Mouse (Mus musculus) lung, postnatal 14 days (tissue): ENCODE results near the gene Ift122.

Source experiments
- DNase-seq: peaks from one replicate; pipeline ENCODE4 v3.0.0; 2021

The Ift122 gene

DNA sequence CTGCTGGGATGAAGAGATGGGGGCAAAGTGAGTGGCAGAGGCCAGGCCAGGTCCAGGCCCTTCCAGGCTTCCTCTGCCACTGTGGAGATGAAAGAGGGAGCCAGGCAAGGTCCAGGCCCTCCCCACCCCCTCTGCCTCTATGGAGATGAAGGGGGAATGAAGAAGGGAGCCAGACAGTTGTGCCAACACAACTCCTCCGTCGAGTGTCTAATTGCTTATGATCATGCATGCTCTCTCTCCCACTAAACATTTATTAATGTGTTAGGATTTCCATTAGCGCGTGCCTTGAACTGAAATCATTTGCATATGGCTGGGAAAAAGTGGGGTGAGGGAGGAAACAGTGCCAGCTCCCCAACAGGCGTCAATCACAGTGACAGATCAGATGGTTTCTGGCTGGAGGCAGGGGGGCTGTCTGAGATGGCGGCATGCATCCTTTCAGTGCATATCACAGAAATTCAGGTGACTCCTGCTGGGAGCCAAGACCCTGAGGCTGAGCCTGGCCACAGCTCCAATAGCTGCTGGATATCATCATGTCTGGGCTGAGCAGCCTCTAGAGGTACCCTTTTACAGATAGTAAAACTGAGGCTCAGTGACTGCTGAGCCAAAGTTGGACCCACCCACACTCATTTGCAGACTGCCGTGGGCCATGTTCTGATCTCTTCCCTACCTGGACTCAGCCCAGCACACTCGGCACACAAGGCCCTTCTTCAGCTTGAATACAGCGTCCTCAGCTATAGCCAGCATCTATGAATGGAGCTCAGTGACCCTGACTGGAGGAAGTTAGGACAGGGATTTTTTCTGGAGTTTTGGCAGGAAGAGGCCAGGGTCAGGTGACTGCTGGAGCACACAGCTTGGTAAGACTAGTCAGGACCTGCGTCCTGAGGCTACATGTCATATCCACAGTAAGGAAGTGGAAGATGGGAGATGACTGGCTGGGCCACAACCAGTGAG, 74.3 kb downstream of the Ift122 start:
- no peak for DNase-seq

DNA sequence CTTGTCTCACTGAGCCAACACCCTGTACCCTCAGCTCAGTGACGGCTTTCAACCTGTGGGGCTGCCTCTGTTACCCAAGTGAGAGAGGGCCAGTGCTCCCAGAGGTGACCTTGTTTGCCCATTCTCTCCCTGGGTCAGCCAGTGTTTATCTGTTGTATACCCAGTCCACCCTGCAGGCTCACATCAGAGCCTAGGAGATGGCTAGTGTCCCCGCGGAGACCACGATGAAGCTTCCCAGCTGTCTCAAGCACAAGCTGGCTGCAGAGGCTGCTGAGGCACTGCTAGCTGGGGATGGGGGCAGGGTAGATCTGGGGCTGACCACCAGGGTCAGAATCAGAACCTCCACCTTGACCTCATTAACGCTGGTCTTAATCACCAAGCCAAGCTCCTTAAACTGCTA, 76.7 kb downstream of the Ift122 start:
- no peak for DNase-seq

DNA sequence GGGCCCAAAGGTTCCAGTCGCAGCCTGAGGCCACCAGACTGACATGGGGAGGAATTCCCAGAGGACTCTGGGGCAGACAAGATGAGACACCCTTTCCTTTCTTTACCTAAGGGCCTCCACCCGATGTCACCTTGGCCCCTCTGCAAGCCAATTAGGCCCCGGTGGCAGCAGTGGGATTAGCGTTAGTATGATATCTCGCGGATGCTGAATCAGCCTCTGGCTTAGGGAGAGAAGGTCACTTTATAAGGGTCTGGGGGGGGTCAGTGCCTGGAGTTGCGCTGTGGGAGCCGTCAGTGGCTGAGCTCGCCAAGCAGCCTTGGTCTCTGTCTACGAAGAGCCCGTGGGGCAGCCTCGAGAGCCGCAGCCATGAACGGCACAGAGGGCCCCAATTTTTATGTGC, 78.4 kb downstream of the Ift122 start, which contains the start of gene Rho:
Rho (plus strand) TSS at position 110 of the 400 bp plus-strand sequence.
- DNase-seq, result no peak

DNA sequence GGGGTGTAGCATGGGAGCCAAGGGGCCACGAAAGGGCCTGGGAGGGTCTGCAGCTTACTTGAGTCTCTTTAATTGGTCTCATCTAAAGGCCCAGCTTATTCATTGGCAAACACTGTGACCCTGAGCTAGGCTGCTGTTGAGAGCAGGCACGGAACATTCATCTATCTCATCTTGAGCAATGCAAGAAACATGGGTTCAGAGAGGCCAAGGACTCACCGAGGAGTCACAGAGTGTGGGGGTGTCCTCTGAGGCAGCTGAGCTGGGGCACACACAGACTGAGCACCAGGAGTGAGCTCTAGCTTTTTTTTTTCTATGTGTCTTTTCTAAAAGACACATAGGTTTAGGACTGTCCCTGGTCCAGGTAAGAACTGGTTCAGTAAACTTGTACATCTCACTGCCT, 79.1 kb downstream of the Ift122 start:
- no peak for DNase-seq

DNA sequence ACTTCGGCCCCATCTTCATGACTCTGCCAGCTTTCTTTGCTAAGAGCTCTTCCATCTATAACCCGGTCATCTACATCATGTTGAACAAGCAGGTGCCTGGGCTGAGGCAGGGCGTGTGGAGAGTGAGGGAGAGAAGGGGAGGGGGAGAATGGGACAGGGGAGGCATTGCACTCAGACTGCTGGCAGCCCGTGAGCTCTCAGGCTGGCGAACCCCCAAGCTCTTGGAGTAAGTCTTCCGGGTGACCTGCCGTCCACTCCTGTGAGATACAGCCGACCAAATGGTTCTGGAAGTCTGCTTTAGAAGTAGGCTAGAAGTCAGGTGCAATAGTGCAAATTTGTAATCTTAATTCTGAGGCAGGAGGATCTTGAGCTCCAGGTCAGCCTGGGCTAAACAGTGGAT, 82.3 kb downstream of the Ift122 start:
- no peak for DNase-seq

DNA sequence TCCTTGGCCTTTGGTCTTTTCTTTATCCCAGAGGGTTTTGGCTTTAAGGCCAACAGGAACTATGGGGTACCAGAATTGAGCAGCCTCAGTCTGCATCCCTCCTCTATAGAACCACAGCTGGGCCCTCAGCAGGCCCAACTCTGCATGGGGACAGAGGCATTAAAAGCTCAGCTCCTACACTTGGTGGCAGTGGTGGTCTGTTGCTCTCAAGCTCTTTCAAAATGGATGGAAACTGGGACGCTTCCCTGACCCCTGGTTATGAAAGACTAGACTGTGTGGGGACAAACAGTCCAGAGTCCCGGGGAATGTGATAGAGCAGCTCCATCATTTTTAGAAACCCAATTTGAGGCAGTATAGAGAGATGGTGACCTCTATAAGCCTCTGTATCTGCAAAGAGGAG, 84.7 kb downstream of the Ift122 start:
- no peak for DNase-seq

DNA sequence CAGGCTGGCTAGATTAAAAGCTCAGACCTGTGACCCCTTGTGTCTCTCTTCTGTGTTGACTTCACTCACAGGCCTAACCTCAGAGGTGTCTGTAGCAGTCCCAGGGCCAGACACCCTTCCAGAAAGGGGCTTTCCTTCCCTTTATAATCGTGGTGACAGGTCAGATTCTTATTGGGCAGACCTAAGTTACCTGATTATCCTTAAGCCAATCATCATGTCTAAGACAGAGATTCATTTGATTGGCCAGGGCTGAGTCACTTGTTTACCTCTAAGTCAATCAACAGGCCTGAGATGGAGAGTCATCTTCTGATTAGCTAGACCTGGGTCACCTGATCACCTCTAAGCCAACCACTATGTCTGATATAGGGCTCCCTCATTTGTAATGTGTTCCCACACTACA, 85.5 kb downstream of the Ift122 start:
- no peak for DNase-seq

DNA sequence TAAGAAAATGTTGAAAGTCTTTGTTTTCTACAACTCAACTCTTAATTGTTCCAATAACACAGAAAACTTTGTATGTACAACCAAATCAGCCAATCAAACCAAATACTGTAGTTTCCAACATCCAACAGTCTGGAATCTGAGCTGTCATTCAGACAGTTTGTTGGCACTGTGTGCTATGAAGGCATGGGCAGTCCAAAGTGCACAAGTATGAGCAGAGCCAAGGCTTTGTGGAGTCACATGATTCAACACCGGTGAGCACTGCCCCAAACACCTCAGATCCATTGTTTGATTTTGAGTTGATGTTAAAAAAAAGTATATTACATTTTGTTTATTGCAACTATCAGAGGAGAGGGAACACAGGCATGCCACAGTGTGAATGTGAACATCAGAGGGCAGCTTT, 87.3 kb downstream of the Ift122 start:
- no peak for DNase-seq

DNA sequence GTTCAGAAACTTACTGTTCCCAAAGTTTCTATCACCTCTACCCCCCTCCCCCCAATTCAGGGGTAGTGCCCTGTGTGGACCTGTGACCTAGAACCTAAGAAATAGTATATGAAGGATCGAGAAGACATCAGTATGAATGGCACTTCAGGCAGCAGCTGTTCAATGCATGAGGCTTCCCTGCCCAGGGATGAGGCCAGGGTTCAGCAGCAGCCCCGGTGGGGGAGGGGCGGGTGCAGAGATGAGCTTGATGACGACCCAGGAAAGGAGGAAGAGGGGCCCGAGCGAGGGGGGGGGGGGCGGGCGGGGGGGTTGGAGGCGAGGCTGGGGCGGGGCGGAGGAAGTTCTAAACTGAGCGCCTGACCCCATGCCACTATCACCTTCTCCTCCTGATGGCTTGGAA, 87.9 kb downstream of the Ift122 start:
- no peak for DNase-seq

DNA sequence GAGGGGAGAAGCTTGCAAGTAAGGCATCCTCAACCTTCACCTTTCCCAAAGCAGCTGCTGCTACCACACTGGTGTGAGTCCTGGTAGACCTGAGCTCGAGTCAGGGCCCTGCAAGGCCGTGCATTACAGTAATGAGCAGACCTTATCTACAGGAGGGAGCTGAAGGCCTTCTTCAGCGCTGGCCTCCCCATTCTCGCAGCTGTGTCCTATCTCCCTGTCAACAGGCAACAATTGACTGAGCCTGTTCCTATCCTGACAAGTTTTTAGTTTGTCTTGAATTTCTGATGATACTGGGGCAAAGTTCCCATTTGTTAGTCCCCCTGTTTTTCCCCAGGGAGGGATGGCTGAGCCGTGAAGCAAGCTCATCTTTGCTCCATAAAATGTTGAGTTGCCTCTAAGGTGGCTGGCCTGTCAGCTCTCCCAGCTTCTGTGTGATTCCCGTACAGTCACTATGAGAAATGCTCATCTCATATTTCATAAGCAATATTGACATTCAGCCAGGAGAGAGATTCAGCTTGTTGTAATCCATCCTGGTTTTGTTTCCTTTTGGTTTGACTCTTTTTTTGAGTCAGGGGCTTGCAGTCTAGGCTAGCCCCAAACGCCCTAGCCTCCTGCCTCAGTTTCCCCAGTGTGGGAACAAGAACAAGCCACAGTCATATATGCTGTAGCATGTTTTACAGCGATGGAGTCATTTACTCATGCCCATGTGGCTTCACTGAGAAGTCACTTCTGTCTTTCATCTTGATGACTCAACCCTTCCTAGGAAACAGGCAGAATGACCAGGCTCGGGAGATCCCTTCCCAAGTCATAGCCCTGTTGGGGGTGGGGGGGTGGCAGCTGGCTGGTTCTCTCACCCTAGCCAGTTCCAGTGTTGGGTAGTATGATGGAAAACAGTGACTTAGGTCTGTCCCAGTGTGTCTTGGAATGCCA, 90.5 kb downstream of the Ift122 start:
- DNase-seq, result no peak

DNA sequence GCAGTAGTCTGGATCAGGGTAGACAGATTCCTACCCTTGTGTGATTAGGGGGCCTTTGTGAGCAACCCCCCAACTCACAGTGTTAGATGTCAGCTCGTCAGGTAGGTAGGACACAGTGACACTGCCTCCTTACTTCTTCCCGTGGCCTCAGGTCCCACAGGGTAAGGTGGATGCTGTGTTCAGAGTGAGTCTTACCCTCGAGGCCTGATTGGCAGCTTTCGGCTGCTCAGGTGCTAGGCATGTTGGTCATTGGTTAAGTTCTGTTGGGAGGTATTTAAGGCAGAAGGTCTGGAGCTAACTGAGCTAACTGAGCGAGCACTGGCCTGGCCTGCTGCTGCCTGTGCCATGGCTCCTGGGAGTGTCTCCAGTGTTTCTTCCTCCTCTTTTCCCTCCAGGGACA, 91.4 kb downstream of the Ift122 start, which contains the start of gene H1foo:
H1foo (plus strand) TSS at position 301 of the 400 bp plus-strand sequence.
- no peak for DNase-seq

DNA sequence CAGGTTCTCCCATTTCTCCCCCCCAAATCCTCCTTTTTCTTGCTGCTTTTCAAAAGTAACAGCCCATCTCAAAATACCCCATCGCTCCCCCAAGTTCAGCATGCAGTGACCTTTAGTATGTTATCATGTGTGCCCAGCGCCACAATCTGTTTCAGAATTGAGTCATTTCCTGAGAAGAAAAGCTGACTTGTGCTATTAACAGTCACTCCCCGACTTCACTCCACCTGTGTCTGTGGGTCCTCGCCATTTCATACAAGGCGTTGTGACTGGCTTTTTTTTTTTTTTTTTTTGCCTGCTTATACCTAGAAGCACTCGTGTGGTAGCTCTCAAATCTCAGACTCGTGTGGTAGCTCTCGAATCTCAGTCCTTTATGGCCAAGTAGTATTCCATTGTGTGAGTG, 92.4 kb downstream of the Ift122 start:
- no peak for DNase-seq

DNA sequence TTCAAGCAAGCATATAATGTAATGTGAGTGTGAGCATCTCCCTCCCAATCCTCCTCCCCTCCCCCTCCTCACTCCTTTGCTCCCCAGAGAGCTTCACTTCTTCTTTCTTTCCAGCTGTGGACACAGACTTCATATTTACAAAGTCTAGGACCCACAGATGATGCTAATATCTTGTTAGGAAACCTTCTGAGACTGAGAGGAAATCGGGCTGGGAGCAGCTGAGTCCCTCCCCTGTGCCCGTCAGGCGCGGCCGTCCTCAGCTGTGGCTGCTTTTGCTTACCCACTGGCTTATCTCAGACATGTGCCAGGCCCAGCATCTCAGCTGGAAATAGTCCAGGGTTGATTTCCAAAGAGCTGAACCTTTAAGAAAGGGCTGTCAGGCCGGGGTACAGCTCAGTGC, 93.1 kb downstream of the Ift122 start:
- peak; percentile 32 for DNase-seq

DNA sequence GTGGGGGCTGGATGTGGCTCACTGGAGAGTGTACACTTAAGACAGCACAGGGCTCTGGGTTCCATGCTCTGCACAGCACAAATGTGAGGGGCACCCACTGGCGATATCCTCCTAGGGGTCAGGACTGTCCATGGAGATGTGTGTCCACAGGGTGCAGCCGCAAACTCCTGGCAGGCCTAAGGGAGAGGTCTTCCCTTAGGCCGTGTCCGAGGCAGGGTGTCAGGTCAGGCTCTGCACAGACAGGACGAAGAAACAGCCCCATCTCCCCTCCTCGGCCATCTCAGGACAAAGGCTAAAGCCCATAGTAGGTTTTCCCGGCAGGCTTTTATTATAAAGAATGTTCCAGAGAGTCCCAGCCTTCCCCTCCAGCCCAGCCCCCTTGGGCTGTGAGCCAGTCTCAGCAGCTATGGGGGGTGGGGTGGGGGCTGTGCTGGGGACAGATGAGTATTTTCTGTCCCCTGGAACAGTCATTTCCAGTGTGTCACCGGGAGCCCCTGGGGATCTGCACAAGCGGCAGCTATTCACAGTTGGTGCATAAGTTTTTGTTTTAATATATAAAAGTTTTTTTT, 101.3 kb downstream of the Ift122 start:
- DNase-seq, result no peak

DNA sequence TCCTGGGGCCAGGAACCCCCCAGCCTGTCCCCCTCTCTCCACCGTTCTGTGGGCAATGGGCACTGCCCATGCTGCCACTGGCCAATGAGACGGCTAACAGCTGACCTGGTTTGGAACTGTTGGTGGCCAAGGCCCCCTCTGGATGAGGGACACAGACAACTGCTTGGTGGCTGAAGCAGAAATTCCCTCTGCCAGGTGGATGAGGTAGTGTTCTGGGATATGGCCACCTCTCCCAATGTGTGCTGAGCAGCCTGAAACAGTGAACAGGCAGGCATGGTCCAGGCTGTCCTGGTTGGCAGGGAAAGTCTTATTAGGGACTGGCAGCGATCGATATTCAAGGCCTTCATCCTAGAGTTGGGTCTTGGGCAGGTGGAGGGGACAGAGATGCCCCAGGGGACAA, 101.9 kb downstream of the Ift122 start:
- DNase-seq, result no peak

DNA sequence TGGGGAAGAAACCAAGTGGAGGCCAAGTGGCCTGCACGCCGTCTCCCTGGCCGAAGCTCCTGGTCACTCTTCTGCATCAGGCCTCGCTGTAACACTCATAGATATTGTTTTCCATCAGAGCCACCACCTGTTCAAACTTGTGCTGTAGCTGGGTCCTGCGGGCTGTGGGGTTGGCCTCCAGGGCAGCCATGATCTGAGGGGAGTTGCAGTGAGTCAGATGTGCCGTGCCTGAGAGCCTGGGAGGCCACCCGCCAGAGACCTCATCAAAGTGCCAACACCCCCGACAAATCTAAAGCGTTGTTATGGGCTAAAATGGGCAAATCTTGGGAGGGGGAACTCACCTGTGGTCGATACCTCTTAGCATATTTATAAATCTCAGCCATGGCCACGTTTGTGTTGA, 102.4 kb downstream of the Ift122 start:
- no peak for DNase-seq

DNA sequence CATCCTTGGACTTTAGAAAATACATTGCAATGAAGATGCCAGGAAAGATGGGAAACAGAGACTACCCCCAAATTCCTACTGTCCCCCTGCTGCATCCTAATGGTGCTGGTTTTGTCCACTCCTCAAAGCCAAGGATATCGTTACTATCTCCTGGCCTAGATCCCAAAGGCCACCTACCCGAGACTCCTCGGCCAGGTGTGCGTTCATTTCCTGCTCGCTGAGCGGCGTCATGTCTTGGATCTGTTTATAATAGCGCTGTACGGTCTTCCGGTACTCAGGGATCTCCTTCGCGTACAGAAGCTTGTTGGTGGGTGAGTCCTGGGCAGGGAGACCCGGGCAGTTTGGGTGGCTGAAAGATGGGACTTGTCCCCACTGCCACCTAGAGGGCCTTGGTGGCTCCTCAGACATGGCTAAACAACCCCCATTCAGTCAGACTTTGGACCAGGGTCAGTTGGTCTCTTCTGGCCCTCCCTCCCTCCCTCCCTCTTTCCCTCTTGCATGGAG, 103.2 kb downstream of the Ift122 start:
- no peak for DNase-seq

DNA sequence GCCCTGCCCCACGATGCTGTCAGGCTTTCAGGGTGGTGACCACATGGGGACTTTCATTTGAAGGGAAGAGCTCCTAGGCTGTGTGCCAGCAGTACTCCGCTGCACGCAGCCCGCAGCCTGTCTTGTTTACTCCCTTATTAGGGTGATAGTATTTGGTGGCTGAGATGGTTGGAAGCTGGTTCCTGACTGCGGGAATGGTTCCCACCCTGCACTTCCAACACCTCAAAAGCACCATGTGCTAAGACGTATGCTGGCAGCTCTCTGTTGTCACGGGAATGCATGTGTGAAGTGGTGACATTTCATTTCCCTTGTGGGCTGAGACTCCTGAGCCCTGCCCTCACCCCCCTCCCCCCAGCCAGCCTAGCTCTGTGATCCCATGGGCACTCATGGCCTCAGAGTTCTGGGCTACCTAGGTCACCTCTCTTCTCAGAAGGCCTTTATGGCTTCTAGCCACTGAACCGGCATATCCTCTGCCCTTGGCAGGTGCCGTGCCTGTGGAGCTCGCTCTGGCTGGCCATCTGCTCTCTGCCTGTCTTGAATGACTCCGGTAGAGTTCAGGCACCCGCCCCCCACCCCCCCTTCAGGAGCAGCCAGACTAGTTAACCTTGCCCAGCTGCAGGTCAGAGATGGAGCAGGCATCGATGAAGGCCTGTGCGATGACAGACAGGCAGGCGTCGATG, 103.8 kb downstream of the Ift122 start:
- peak; percentile 79 for DNase-seq

DNA sequence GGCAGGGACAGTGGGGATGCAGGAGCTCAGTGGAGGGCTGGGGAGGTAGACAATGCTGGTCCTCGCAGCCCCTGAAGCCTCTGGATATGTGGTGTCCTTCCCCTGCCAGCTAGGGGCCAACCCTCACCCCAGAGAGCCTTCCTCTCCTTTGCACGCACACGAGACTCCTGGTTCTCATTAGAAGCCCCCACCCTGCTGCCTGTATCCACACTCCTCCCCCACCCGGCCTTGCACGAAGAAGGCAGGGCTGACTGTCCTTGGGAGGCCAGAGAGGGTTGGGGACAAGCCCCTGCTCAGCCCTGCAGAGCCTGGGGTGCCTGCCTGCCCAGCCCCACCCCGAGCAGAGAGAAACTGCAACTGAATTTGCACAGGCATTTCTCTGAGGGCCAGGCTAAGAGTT, 104.4 kb downstream of the Ift122 start:
- DNase-seq, result no peak

DNA sequence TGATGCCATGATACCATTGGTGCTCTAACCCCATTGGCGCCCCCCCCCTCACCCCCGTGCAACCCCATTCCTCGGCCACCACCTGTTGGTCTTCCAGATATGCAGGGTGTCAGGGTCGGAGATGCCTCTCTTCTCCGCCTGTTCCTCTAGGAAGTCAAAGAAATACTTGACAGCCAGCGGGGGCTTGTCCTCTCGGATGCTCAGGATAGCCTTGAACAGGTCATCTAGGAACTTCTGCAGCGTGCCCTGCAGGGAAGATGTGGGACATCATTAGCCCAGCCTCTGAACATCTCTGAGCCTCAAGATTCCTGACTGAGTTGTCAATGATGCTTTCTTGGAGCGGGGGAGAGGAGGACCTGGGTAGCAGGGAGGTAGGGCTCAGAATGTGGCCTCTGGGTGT, 105.2 kb downstream of the Ift122 start:
- DNase-seq, result no peak

DNA sequence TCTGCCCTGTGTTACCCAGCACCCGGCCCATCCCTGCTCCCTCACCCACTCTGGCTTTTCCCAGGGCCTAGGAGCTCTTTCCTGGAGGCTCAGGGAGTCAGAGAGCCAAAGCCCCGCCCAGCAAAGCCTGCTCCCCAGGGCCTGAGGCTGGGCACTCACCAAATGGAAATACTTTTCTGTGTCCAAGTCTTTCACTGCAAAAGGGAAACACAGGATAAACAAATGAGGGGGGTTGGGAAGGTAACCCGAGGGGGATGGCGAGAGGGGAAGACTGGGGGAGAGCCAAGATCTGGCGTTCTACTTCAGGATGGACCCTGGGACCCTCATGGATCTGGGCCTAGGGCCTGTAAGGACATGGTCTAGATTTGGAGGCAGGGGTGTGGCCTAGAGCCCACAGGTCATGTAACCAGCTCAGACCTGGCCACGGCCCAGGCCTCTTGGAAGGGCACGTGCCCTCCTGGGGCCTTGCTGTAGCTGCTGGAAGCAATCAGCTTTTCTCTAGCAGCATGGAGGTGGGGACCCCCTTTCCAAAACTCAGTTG, 106.0 kb downstream of the Ift122 start:
- DNase-seq, result peak; percentile 87

DNA sequence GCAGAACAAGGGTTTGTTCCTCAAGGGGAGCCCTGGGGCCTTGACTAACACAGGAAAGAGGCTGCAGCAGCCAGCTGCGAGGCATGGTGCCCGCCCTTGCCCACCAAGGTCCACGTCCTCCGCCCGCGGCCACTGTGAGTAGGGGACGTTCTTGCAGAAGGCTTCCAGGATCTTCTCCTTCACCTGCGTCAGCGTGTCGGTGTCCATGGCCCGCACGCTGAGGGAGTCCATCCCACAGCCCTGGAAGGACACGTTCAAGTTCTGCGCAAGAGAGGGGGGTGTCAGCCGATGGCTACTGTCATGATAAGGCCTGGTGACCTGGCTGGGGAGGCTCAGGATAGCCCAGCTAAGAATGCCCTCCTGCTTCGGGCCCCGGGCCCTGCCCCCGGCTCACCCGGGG, 107.1 kb downstream of the Ift122 start:
- DNase-seq, result no peak
